Mouse (Mus musculus) midbrain, embryonic 13.5 days (tissue): ENCODE measurements around the gene Rbpms2. TPM values are rescaled to one million over a fixed set of nuclear protein-coding genes. Genes with fewer than 3 reads are reported as not detected.

ENCODE experiments used
- ATAC-seq: fragments of 200-750 bp; cut with Nextera tagmentation; 2 replicates; pipeline ENCODE4 v1.8.0; 2017; ENCODE audit warnings: mild to moderate bottlenecking, moderate TSS enrichment, moderate library complexity
- H3K27ac ChIP-seq: fragments of 300-500 bp; sonication (generic); 2 replicates; pipeline ENCODE4 v1.5.1; 2015; ENCODE audit warnings: inconsistent platforms, mild to moderate bottlenecking, moderate library complexity
- H3K27me3 ChIP-seq: fragments of 300-500 bp; sonication (generic); 2 replicates; pipeline ENCODE4 v1.6.1; 2015; ENCODE audit warnings: mild to moderate bottlenecking, inconsistent platforms
- H3K36me3 ChIP-seq: fragments of 300-500 bp; sonication (generic); 2 replicates; pipeline ENCODE4 v1.6.1; 2015; ENCODE audit warnings: mild to moderate bottlenecking, inconsistent platforms
- H3K4me1 ChIP-seq: fragments of 300-500 bp; sonication (generic); replicated peaks from 2 replicates; pipeline ENCODE4 v1.6.1; 2015; ENCODE audit warnings: inconsistent platforms
- H3K4me2 ChIP-seq: fragments of 300-500 bp; sonication (generic); replicated peaks from 2 replicates; pipeline ENCODE4 v1.6.1; 2015; ENCODE audit warnings: moderate library complexity, mild to moderate bottlenecking, inconsistent platforms
- H3K4me3 ChIP-seq: fragments of 300-500 bp; sonication (generic); replicated peaks from 2 replicates; pipeline ENCODE4 v1.5.1; 2015; ENCODE audit warnings: mild to moderate bottlenecking, inconsistent platforms
- H3K9ac ChIP-seq: fragments of 300-500 bp; sonication (generic); replicated peaks from 2 replicates; pipeline ENCODE4 v1.6.1; 2015; ENCODE audit warnings: mild to moderate bottlenecking, inconsistent platforms
- H3K9me3 ChIP-seq: fragments of 300-500 bp; sonication (generic); 2 replicates; pipeline ENCODE4 v1.6.1; 2016; ENCODE audit warnings: mild to moderate bottlenecking, inconsistent platforms
- WGBS: fragments of 180-500 bp; shearing (Covaris S2); methylation state at CpG from one replicate; pipeline ENCODE4 v1.1.7; 2015; 5-methylcytosine and 5-hydroxymethylcytosine counted together
- polyA plus RNA-seq: library from polyadenylated mRNA; unstranded; fragments of >200 nt; fragmentation: Nextera tagmentation; extraction: Ambion mirVana; gene quantifications from 2 replicates; pipeline ENCODE4 v1.2.1, GENCODE M21; 2015

Rbpms2 gene
- 4.5 and 4.9 TPM in 2 replicates for polyA plus RNA-seq

GRCm38 (mm10) chr9:65629025-65629766, at the start of gene Rbpms2:
Gene Rbpms2 (plus strand): TSS chr9:65629648.
- Histone ChIP-seq H3K9ac (peak within 1 kb of the TSS; percentile 69), H3K27me3 (peaks cover 69% of the 10 kb centered on the region), H3K4me1 (peaks cover 25% of the 10 kb centered on the region), H3K27ac (no peak within 1 kb of the TSS), H3K4me2 (peak within 1 kb of the TSS; percentile 98), H3K9me3 (no peaks in the 10 kb centered on the region), H3K4me3 (peak within 1 kb of the TSS; percentile 61), H3K36me3 (no peaks in the 10 kb centered on the region)
- 0 out of 2 replicates have a peak, but pooled peaks have one; percentile 32 for ATAC-seq
- WGBS = 1% methylated on average over 38 of the region's 40 CpGs

- peaks cover 45% of the 10 kb centered on the region for H3K4me1 ChIP-seq
- no peaks in the 10 kb centered on the region for H3K36me3 ChIP-seq
- peak within 1 kb of the TSS; percentile 74 for H3K27ac ChIP-seq
- peak within 1 kb of the TSS; percentile 69 for H3K9ac ChIP-seq
- peak within 1 kb of the TSS; percentile 55 for H3K4me3 ChIP-seq
- under 1% methylated on average over 45 of the region's 45 CpGs for WGBS
- no peaks in the 10 kb centered on the region for H3K9me3 ChIP-seq
- ATAC-seq = peak; percentile 93
- H3K27me3 ChIP-seq = no peaks in the 10 kb centered on the region
- peak within 1 kb of the TSS; percentile 70 for H3K4me2 ChIP-seq
Measured at GRCm38 (mm10) chr9:65579781-65580371, 49.6 kb upstream of the Rbpms2 start, which contains the start of gene Plekho2. Gene Plekho2 (minus strand): TSS chr9:65580040.

GRCm38 (mm10) chr9:65580401-65581256, 48.8 kb upstream of the Rbpms2 start:
- no peaks in the 10 kb centered on the region for H3K9me3 ChIP-seq
- H3K4me3 ChIP-seq = peak overlapping the region; percentile 55
- peak overlapping the region; percentile 70 for H3K4me2 ChIP-seq
- H3K36me3 ChIP-seq = no peaks in the 10 kb centered on the region
- H3K27ac ChIP-seq = peak overlapping the region; percentile 74
- ATAC-seq = peak; percentile 86
- H3K4me1 ChIP-seq = peaks cover 39% of the 10 kb centered on the region
- peak overlapping the region; percentile 54 for H3K9ac ChIP-seq
- H3K27me3 ChIP-seq = no peaks in the 10 kb centered on the region
- WGBS = 7% methylated on average over 19 of the region's 29 CpGs

GRCm38 (mm10) chr9:65583045-65583444, 46.4 kb upstream of the Rbpms2 start:
- Histone ChIP-seq H3K27ac (no peak overlapping the region), H3K9me3 (no peaks in the 10 kb centered on the region), H3K9ac (no peak overlapping the region), H3K4me2 (no peak overlapping the region), H3K4me3 (no peak overlapping the region), H3K27me3 (no peaks in the 10 kb centered on the region), H3K4me1 (peaks cover 37% of the 10 kb centered on the region), H3K36me3 (no peaks in the 10 kb centered on the region)
- ATAC-seq = no peak
- 31% methylated on average over 8 of the region's 8 CpGs for WGBS

GRCm38 (mm10) chr9:65586406-65587269, 42.8 kb upstream of the Rbpms2 start, which contains the start of gene Pif1:
Gene Pif1 (plus strand): TSS chr9:65587160.
- Histone ChIP-seq H3K9me3 (no peaks in the 10 kb centered on the region), H3K4me1 (peaks cover 33% of the 10 kb centered on the region), H3K36me3 (peaks cover 4% of the 10 kb centered on the region; the same call in 1 of the 2 replicates), H3K27me3 (no peaks in the 10 kb centered on the region), H3K4me2 (peak within 1 kb of the TSS; percentile 100), H3K27ac (no peak within 1 kb of the TSS), H3K4me3 (peak within 1 kb of the TSS; percentile 59), H3K9ac (peak within 1 kb of the TSS; percentile 71)
- WGBS = 10% methylated on average over 28 of the region's 28 CpGs
- peak; percentile 83 for ATAC-seq

GRCm38 (mm10) chr9:65587270-65587572, 42.2 kb upstream of the Rbpms2 start:
- peaks cover 8% of the 10 kb centered on the region; the same call in 1 of the 2 replicates for H3K36me3 ChIP-seq
- H3K4me2 ChIP-seq = peak overlapping the region; percentile 100
- no peaks in the 10 kb centered on the region for H3K27me3 ChIP-seq
- H3K4me3 ChIP-seq = peak overlapping the region; percentile 59
- H3K27ac ChIP-seq = no peak overlapping the region
- H3K4me1 ChIP-seq = peaks cover 33% of the 10 kb centered on the region
- 0% methylated on average over 6 of the region's 6 CpGs for WGBS
- H3K9ac ChIP-seq = peak overlapping the region; percentile 71
- peak; percentile 53; the same call in 1 of the 2 replicates for ATAC-seq
- H3K9me3 ChIP-seq = no peaks in the 10 kb centered on the region

- H3K4me1 ChIP-seq = peaks cover 33% of the 10 kb centered on the region
- H3K4me2 ChIP-seq = peak overlapping the region; percentile 100
- H3K27ac ChIP-seq = no peak overlapping the region
- peak overlapping the region; percentile 71 for H3K9ac ChIP-seq
- no peaks in the 10 kb centered on the region for H3K9me3 ChIP-seq
- H3K36me3 ChIP-seq = peaks cover 11% of the 10 kb centered on the region
- WGBS = under 1% methylated on average over 64 of the region's 64 CpGs
- ATAC-seq = peak; percentile 61
- peak overlapping the region; percentile 59 for H3K4me3 ChIP-seq
- H3K27me3 ChIP-seq = no peaks in the 10 kb centered on the region
Measured at GRCm38 (mm10) chr9:65587573-65588358, 41.7 kb upstream of the Rbpms2 start.

- no peaks in the 10 kb centered on the region for H3K9me3 ChIP-seq
- WGBS = 88% methylated on average over 3 of the region's 3 CpGs
- H3K36me3 ChIP-seq = peaks cover 23% of the 10 kb centered on the region
- ATAC-seq = no peak
- H3K4me3 ChIP-seq = peak overlapping the region; percentile 59
- peak overlapping the region; percentile 100 for H3K4me2 ChIP-seq
- H3K9ac ChIP-seq = peak overlapping the region; percentile 21; the same call in 1 of the 2 replicates
- peaks cover 33% of the 10 kb centered on the region for H3K4me1 ChIP-seq
- H3K27me3 ChIP-seq = no peaks in the 10 kb centered on the region
- H3K27ac ChIP-seq = no peak overlapping the region
Measured at GRCm38 (mm10) chr9:65589091-65589490, 40.4 kb upstream of the Rbpms2 start.

- no peak overlapping the region for H3K4me2 ChIP-seq
- WGBS = 88% methylated on average over 3 of the region's 3 CpGs
- H3K27ac ChIP-seq = no peak overlapping the region
- no peak overlapping the region for H3K9ac ChIP-seq
- no peak overlapping the region for H3K4me3 ChIP-seq
- H3K36me3 ChIP-seq = peaks cover 36% of the 10 kb centered on the region
- peaks cover 23% of the 10 kb centered on the region for H3K4me1 ChIP-seq
- H3K9me3 ChIP-seq = no peaks in the 10 kb centered on the region
- ATAC-seq = no peak
- H3K27me3 ChIP-seq = no peaks in the 10 kb centered on the region
Measured at GRCm38 (mm10) chr9:65592721-65593120, 36.7 kb upstream of the Rbpms2 start.

- Histone ChIP-seq H3K27ac (no peak overlapping the region), H3K9me3 (no peaks in the 10 kb centered on the region), H3K4me1 (peaks cover 14% of the 10 kb centered on the region), H3K36me3 (peaks cover 36% of the 10 kb centered on the region), H3K4me2 (no peak overlapping the region), H3K4me3 (no peak overlapping the region), H3K9ac (no peak overlapping the region), H3K27me3 (no peaks in the 10 kb centered on the region)
- WGBS = 87% methylated on average over 9 of the region's 9 CpGs
- no peak for ATAC-seq
Measured at GRCm38 (mm10) chr9:65593596-65593995, 35.9 kb upstream of the Rbpms2 start.
